Mouse (Mus musculus) mesoderm, embryonic 11.5 days (tissue): ENCODE results near the gene Sox15.
A peak's percentile ranks its signal among the peaks of the same experiment; 100 is the strongest.

Experiments used
- DNase-seq: peaks from one replicate; pipeline ENCODE4 v3.0.0-alpha.2; 2012; ENCODE audit warnings: low read depth, low spot score

Gene Sox15

DNA sequence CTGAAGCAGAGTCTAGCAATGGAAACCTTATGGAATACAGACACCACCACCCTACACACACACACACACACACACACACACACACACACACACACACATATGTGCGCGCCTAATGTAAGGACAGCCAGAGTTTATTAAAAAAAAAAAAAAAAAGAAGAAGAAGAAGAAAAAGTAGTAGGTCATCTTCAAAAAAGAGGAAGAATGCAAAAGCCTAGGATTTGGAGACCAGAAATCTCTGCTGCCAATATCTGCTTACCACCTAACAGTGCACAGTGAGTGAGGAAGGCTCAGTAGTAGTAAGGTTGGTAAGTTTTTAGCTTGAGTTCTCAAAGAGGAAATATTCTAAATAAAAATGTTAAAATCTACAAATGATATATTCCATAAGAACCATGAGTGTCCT lies 24.0 kb downstream of the Sox15 start:
- no peak for DNase-seq

DNA sequence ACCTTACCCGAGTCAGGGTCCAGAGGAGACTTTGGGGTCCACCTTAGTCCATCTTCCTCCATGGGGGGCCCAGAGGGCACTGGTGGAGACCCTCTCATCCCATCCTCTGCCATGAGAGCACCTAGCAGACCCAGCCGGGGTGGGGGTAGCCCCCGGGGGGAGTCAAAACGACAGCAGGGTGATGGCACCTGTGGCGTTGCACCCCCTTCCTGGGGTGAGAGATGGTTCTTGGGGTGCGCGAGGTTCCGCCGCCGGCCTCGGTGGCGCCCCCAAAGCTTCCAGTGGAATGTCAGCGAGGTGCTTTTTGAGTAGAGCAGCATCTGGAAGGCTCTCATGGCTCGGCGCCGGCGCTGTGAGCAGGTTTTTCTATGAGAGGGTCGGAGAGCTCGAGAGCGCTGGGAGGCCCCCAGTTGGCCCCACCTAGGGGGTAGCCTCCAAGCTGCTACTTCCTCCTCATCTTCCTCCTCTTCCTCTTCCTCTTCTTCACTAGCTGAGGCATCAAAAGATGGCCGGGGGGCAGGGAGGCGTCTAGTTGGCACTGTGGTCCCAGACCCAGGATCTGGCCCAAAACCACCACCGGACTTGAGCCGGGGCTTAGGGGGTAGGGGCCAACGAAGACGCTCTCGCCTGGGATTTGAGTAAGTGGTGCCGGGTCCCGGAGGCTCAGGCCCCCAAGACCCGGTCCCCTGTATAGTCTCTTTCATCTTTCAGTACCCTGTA lies 25.2 kb downstream of the Sox15 start:
- DNase-seq: no peak

DNA sequence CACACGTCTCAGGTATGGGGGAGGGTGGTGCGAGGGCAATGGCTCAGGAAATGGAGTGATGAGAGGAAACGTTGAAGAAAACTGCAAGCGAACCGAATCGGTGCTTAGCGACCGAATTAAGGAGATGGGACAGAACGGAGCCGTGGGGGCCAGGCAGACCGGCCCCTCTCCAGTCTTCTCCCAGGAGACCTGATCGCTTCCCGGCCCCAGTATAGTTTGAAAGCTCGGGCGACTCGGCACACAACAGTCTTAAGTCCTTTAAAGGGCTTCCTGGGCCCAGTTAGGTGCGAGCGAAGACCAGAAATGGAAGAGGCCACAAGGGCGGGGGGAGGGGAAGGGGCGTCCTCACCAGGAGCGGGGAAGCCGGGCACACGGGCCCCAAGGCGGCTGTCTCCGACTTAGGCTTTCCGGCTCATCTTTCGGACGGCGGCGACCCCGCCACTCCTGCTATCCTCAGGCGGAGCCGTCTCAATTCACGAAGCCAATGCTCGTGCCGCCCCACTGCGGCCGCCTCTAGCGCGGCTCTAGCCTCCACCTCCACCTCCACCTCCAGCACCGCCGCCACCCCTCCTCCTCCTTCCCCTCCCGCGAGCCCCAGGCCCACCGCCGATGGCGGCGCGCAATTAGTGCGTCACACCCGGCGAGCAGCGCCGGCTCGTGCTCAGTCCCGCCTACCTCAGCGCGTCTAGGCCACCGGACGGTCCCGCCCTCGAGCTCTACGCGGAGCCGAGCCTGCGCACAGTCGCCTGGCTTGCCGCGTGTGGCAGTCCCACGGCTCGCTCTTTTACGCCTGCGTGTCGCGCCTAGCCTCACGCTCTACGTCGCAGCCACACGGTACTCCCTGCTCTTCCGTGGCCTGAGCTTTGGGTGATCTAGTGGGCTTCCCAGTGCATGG lies 26.4 kb downstream of the Sox15 start, which contains the start of gene Senp3:
Gene Senp3, minus strand, starts transcription at position 771 of the 895 bp plus-strand sequence.
- DNase-seq: peak; percentile 99

DNA sequence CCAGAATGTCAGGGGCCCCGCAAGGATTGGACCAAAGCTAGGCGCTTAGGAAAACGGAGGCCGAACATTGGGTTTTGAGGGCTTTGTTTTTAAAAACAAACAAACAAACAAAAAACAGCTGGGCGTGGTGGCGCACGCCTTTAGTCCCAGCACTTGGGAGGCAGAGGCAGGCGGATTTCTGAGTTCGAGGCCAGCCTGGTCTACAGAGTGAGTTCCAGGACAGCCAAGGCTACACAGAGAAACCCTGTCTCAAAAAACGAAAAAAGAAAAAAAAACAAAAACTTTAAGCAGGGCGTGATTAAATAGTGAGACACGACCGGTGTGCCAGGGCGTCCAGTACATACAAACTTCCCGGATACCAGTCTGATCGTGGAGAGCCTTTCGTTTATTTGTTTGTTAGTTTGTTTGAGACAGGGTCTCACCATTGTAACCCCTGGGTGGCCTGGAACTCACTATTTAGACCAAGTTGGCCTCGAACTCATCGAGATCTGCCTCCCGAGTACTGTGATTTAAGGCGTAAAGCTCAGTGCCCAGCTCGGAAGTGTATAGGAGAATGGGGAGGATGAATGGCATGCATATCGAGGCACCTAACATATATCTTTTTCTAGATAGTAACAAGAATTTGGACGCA lies 27.2 kb downstream of the Sox15 start:
- no peak for DNase-seq

DNA sequence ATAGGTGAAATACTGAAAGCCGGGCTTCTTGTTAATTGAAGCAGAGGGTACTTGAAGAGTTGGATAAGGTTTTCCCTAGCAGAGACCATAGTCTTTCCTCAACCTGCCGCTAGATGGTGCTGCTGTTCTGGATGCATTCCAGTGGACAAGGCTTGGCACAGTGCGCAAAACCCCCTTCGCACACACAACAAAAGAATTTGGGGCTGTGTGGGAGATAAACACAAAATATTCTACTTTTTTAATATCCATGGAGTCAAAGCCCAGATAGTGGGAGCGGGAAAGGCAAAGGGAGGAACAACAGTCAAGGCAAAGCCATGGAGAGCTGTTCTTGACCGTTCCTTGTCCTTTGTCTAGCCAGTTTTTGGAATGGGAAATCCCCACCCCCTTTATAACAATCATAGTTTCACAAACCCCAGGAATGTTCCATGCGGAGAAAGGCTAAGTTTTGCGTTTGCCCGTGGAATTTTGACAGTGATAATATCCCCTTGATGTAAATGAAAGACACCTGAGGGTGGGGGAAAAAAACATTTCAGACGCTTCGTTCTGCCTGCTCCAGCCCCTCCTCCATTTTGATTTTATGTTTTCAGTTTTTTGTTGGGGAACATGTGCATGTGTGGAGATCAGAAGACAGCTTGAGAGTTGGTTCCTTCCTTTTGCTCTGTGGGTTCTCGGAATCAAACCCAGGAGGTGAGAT lies 27.9 kb downstream of the Sox15 start:
- DNase-seq: peak; percentile 95

DNA sequence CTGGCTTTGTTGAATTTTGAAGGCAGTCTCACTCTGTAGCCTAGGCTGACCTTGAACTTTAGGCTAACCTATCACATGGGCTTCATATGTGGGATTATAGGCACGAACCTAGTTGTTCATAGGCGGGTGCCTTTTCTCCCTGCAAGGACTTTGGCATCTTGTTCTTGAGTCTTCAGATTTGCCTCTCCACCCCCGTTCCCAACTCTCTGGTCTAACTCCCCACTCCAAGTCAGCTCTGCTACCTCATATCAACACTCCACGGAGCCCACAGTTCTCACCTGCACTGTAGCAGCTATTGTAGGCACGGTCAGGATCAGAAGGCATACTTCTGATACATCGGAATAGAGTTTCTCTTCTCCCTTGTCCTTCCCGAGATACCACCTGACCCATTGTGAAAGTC lies 28.5 kb downstream of the Sox15 start:
- DNase-seq: no peak

DNA sequence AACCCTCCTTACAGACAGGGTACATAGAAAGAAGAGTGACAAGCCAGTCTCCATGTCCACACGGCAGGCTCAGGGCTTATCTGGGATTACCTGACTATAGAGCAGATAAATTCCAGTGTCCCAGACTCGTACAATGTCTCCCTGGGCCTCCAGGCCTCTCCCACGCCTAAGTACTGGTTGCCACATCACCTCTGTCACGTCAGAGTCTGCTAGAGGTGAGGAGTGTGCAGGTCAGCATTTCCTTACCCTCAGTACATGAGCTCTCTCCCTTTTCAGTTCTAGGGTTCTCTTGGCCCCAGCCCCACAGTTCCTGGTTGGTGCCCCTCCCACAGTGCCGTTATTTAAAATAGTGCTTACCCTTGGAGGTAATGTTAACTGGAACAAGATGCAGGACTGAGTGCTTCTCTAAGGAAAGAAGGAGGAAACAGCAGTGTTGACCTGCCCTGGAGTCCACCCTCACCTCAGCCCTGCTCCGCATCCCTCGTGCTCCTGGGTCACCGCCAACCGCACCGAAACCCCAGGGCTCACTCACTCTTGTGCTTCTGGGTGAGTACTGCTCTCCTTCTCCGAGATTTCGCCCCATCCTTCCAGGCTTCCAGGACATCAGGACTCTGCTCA lies 29.1 kb downstream of the Sox15 start:
- no peak for DNase-seq

DNA sequence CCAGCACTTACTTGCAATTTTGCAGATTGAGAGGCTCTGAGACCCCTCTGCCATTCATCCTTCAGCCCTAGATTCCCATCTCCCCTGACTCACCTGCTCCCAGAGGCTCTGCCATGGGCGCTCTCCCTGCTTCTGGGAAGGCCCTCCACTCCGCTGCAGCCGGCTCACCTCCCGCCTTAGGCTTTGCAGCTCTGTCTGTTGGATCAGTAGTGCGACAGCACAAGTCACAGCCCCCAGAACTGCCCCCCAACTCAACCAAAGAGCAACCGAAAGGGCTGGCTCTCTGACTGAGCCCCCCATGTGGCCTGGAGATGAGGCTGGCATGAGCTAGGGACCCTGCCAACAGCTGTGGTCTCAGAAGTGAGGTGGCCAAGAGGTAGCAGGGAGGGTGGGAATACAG lies 29.8 kb downstream of the Sox15 start:
- DNase-seq: no peak

DNA sequence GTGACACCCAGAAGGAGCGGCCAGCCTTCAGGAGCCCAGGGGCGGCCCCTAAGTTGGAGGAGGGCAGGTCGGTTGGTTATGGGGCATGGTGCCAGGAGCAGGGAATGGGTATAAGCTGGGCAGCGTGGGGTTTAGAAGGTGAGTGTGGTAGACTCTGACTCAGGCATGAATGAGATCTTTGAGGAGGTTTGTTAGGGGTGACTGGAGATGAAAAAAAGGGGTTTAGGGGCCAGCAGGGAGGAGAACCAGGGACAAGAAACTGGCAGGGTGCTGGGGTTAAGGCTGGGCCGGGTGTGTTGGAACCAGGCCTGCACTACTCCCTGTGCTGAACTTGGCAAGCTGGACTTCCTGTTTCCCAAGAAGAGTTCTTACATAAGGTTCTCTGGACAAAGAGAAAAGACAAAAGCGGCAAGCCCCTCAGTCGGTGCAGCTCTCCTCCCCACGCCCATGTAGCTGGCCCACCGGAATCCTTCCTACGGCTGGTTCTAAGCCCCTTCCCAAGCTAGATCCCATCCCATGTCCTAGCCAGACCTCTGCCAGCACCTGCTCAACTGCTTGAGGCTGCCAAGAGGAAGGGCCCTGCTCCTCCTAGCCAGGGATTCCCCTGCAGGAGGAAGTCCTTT lies 30.5 kb downstream of the Sox15 start, which contains the start of gene Tnfsf13:
Gene Tnfsf13, minus strand, starts transcription at position 259 of the 623 bp plus-strand sequence.
- no peak for DNase-seq

DNA sequence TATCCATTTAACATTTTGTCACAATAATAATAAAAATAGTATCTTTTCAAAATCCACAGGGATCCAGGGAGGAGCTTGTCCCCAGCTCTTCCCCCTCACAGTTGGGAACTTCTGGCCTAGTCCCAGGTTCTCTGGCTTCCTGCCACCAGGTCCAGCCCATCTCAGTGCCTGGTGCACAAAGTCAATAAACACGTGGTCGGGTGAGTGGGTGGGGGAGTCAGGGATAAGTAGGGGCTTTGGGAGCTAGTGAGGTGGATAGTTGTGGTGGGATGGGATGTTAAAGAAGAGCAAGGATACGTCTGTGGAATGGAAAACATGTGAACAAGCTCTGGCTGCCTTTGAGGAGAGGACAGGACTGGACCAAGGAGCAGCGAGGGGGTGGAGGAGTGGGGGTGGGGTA lies 31.3 kb downstream of the Sox15 start:
- no peak for DNase-seq

DNA sequence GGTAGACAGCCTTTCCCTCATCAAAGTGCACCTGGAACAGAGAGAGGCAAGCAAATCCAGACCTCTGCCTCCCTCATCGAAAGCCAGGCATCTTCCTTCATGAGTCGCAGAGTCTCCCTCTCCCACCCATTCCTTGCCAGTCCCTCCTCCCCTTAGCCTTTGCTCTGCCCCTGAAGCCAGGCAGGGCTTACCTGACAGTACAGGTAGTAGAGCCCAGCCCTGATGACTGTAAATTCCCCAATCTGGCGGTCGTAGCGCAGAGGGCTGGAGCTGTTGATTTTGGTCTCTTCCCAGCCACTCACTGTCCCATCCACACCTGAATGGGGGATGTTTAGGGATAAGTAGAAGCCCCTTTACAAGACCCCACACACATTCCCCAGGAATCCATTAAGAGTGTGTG lies 31.9 kb downstream of the Sox15 start:
- DNase-seq: no peak

DNA sequence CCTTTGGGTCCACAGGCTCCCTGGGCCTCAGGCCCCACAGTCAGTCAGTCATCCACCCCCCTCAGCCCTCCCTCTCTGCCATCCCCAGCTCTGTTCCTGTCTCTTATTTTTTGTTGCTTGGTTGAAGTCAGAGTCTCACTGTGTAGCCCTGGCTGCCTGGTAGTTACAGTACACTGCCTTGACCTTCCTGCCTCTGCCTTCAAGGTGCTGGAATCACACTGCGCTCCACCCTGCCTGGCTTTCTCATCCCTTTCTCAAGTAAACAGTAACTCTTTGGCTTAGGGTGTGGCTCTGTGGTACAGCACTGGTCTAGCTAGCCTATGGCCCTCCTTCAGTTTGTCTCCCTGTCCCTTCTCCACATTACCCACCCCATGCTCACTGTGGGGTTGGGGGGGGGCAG lies 34.8 kb downstream of the Sox15 start:
- DNase-seq: no peak

DNA sequence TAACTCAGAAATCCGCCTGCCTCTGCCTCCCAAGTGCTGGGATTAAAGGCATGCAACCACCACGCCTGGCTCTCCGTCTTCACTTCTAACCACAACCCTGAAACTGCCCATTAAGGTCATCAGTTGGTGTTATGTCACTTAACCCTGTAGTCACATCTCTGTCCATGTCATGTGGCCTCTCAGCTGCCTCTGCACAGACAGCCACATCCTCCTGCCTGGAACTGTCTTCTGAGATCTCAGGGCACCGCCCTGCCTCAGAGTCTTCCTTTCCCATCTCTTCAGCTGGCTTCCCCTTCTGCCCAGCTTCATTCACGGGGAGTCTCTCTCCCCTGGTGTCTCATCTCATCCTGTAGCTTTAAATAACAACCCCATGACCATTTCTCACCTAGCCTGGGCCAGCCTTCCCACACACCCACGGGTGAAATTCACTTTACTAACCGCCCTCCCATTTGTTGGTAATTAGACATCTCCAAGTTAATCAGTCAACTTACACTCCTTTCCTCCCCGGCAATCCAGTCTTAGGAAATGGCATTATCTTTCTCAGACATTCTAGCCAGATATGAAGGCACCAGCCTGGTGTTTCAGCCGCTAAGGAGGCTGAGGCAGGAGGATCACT lies 37.2 kb downstream of the Sox15 start:
- no peak for DNase-seq

DNA sequence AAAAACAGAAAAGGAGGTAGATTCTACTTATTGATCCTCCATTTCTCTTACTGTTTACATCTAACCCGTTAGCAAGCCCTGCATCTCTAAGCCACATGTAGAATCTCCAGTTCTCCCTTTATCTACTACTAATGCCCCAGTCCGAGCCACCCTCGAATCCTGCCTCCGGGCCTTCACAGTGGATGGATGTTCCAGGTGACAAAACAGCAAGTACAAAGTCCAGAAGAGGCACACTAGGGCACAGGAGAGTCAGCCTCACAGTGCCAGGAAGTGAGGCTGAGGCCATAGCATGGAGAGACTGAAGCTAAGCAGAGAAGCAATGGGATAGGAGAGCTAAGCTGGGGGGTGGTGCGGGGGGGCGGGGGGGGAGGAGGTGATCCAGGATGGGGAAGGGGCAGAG lies 37.7 kb downstream of the Sox15 start:
- DNase-seq: no peak

DNA sequence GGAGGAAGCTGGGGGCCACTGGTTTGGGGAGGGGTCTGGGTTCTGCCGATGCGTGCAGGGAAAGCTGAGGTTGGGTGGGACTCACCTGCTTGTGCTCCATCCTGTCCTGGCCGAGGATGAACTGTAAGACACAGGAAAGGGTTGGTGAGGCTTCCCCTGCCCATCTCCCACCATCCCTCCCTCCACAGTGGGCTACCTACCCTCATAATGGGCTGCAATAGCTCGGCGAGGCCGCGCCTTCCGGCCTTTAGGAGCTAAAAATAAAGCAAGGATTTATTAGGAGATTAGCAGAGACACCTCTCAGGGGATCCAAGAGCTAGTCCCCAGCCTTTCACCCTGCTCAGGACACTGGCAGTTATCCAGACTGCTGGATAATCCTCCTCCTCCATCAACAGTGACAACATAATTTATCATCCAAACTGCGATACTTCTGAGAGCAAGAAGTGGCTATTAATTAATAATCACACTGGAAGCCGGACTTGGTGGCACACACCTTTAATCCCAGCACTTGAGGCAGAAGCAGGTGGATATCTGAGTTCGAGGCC lies 38.4 kb downstream of the Sox15 start:
- DNase-seq: no peak

DNA sequence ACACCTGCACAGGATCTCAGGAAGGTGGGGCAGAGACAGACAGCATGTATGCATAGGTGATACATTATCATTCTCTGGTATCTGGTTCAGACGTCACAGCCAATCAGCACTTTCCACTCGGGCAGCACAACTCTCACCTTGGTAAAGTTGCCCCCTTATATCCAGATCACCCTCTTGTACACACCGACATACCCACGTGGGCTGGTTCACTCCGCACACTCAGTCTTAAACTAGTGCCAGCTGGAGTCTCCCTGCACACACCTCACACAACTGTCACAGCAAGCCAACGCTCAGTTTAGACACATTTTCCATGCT lies 39.9 kb downstream of the Sox15 start:
- DNase-seq: no peak

DNA sequence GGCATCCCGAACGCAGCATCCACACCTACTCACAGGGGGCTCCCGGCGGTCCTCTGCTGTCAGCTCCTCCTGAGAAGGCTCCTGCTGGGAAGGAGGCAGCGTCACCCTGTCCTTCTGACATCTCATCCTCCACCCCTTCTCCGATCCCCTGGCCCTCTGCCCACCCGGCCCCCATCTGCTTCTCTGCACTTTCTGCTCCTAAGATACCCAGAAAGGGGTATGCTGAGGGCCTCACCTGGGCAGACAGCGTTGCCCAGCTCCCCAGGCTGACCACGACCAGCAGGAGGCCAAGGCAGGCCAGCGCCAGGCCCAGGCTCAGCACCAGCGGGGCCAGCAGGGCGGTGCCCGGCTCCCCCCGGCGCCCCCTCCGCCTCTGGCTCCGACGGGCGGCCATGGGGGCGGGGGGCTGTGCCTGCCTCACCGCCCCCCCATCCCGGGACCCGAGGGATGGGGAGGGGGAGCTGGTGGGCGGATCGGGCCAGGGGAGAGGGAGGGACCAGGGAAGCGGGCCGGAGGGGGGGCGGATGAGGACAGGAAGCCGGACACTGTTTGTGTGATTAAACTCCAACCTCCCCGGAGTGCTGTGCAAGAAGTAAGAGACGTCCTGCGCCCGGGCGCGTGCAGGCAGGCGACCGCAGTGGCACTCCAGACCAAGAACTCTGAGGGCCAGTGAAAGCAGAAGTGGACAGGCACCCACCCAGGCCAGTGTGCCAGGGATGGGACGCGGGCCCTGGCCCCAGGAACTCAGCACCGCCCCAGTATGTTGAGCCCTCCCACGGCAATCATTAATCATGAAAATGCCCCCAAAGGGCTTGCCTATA lies 40.5 kb downstream of the Sox15 start, which contains the start of the genes Tnfsf12 and Tnfsfm13:
Gene Tnfsf12, minus strand, starts transcription at position 489 of the 821 bp plus-strand sequence.
Gene Tnfsfm13, minus strand, starts transcription at position 738 of the 821 bp plus-strand sequence.
- DNase-seq: peak; percentile 48

DNA sequence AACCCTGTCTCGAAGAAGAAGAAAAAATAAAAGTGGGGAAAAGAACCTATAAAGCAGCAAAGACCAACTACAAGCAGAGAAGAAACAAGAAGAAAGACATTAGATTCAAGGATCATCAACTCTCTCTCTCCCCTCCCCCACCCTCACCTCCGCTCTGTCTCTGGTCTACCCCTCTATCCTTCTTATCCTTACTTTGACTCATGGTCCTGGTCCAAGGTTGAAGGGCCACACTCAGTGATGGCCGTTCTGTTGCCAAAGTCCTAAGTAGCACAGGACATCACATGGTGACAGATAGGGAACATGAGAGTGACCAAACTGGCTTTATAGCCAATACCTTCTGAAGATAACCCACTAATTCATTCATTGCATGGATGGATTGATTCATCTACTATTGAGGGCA lies 42.3 kb downstream of the Sox15 start:
- no peak for DNase-seq

DNA sequence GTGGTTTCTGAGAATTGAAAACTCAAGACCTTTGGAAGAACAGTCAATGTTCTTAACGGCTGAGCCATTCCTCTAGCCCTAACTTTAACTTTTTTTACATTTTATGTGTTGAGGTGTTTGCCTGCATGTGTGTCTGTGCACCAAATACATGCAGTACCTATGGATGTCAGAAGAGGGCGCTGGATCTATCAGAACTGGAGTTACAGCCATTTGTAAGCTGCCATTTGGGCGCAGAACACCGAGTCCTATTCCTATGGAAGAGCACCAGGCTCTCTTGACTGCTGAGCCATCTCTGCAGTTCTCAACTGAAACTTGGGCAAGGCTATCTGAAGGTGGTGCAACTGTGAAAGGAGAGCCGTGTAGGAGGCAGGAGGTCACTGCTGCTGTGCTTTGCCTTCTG lies 43.5 kb downstream of the Sox15 start:
- DNase-seq: no peak
